Mouse (Mus musculus): ENCODE results near the gene Gm17349.

DNA sequence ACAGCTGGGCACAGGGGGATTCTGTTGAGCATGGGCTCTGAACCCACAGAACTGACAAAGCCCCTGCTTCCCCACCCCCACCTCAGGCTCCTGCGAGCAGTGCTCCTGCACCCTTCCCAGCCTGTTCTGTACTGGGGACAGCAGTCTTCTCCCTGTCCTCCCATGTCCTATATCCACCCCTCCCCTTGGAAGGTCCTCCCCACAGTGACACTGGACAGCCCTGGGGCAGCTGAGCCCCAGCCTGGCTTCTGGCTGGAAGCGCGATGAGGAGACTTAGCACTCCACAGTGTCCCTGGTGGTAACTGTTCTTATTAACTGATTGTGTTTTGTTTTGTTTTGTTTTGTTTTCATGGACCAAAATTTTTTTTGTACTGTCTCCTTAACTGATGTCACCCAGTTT, 8.3 kb upstream of the Gm17349 start:
- TF ChIP-seq CTCF (IDR thresholded peaks at IDR 0.05; ENCODE audit: insufficient read depth, low read depth, low read length): no peak
- TF ChIP-seq POLR2A (IDR thresholded peaks at IDR 0.05; ENCODE audit: insufficient read depth, low read depth, low read length): no peak
